Mouse (Mus musculus) embryo, embryonic 10 days (tissue): ENCODE measurements around the gene Upp2.

Experiments
- DNase-seq: peaks from one replicate; pipeline ENCODE4 v3.0.0-alpha.2; 2015; ENCODE audit warnings: low spot score

Upp2 gene

GRCm38 (mm10) chr2:58672520-58672919 lies 105.4 kb downstream of the Upp2 start:
- no peak for DNase-seq

DNA sequence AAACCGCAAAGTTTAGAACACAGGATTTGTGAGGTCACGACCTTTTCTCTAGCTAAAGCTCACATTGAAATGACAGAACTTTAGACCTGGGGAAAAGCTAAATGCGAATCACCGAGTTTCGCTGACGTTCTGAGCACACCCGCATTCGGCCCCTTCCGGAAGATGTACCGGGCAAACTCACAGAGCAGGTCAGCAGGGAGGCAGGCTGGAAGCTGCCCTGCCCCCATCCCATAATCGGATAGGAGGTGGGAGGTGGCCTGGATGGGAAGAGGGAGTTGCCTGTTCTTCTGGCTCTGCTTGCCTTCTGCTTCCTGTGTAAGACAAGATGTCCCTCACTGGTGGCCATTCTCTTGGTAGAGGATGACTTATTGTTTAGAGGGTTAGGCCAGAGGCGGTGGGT lies 112.9 kb downstream of the Upp2 start:
- no peak for DNase-seq

DNA sequence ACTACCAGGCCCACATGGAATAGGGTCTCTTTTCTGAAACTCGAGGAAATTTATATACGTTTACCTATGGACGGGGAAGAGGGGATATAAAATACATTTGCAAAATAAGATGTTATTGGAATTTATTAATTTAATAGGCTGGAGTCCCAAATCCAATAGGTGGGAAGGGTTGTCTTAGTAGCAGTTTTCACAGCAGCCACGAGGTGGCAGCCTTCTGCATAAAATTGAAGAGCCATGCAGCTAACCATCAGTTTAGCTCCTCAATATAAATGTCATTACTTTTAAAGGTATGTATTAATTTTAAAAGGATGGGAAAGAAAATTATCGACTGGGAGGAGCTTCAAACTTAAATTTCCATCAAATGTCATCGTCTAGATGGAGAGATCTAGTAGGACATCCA lies 113.7 kb downstream of the Upp2 start:
- DNase-seq, result peak; percentile 52

GRCm38 (mm10) chr2:58681394-58681793 lies 114.3 kb downstream of the Upp2 start:
- no peak for DNase-seq

DNA sequence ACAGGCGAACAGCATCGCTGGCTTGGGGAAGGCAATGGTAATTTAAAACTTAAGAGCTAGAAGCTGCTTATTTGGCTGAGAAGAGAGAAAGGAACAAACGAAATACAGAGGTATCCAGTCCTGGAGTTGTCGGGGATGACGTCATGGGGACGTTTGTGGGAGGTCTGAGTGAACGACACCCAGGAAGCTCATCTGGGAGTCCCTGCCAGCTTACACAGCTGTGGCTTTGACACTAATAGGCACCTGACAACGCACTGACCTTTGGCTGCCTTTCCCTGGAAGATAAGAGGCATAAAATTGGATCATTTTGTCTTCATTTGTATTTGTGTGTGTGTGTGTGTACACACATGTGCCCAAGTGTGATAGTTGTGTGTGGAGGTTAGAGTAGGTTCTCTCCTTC lies 130.4 kb downstream of the Upp2 start:
- DNase-seq, result no peak

GRCm38 (mm10) chr2:58699931-58700330 lies 132.8 kb downstream of the Upp2 start:
- DNase-seq, result peak; percentile 85

DNA sequence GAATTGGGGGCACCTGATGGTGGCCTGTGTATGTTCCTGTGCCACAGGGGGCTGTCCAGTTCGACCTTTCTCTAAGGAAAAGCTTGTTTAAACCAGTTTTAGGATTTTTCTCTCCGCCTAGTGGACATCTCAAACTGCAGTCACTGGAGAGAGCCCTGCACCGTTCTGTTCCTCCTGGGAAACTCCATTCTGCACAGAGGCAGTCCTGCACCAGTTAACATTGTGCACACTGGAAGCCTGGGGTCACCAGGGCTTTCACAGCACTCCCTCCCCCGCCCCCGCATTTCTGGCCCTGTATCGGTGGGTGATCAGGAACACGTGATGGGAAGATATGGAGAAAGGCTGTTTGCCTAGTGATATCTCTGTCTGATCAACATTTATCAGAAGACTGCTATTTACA lies 133.3 kb downstream of the Upp2 start:
- no peak for DNase-seq

DNA sequence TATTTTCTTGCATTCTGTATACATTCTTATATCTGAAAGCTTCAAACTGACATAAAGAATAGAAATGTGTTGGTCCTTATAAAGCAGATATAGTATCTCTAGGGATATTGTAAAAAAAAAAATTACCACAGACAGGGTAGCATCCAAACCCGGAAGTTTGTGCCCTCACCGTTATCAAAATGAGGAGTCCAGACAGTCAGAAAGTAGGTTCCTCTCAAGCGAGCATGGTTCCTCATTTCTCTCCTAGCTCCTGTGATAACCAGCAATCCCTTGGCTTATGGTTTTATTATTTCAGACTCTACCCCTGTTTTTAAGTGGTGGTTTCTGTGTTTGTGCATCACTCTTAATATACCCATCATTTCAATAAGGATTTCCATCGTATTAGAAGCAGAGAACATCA lies 134.5 kb downstream of the Upp2 start:
- no peak for DNase-seq

- no peak for DNase-seq
Observed at GRCm38 (mm10) chr2:58703226-58703625, 136.1 kb downstream of the Upp2 start.

GRCm38 (mm10) chr2:58703646-58704045 lies 136.5 kb downstream of the Upp2 start:
- DNase-seq, result no peak

DNA sequence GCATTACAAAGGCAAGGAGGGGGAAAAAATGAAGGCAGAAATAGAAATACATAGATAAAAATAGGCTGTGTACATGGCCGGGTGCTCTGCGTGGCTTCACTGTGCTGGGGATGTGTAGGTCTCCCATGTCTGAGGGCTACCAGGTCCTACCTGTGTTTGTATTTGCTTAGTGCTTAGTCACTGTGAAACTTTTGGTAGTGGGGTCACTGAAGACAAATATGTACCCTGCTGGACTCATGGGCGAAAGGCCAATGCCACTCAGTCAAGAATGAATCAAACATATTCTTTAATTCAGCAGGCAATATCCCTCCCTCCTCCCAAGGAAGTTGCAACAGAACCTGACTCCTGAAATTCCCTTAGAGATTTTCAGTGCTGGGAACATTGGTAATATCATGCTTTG lies 137.5 kb downstream of the Upp2 start:
- no peak for DNase-seq

DNA sequence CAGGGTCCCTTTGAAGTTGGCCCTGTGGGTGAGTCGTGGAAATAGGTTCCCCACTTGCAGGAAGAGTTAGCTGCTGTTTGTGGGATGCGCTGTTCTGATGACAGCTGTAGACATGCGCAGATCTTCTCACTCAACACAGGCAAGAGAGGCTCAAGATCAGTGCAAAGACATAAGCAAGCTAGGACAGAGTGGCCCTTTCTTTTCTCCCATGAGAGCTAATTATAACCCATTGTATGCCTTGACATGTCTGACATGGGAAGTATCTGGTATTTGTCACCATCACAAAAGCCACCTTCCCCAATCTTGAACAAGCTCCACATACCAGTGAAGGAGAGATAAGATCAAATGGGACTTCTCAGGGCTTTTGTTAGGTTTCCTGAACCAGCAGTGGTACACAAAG lies 140.6 kb downstream of the Upp2 start:
- DNase-seq, result no peak

- no peak for DNase-seq
Observed at GRCm38 (mm10) chr2:58710234-58710633, 143.1 kb downstream of the Upp2 start.

DNA sequence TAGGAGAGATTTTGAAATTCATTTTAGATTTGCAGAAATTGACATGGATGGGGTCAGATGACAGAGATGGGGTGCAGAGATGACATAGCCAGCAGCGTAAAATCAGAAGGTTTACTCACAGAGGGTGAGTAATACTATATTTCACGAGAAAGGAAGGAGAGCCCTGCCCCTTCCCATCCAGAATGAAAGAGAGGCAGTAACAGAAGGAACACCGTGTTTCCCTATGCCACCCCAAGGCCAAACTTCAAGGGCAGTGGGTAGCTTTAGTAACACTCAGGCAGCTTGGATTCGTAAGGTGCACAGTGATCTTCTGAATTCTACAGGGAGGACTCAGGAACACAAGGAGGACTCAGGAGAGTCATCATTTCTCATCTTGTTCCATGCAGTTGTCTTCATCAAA lies 144.0 kb downstream of the Upp2 start:
- DNase-seq, result no peak

DNA sequence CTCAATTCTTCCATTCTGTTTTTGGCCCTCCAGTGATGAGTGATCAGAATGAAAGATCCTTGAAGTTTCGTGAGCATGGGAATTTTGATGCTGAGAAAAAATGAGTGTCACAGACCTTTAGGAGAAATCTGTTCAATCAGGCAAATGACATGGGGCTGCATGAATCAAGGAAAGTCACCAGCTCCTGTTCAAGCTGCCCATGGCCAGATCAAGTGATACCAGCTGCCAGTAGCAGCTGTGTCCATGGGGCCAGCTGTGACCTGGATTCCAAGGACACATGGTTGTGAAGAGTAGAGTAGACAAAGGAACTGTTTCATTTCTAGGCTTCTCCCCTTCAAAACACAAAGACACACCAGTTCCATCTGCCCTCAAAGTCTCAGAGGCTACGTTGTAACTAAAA lies 144.4 kb downstream of the Upp2 start:
- DNase-seq, result no peak

DNA sequence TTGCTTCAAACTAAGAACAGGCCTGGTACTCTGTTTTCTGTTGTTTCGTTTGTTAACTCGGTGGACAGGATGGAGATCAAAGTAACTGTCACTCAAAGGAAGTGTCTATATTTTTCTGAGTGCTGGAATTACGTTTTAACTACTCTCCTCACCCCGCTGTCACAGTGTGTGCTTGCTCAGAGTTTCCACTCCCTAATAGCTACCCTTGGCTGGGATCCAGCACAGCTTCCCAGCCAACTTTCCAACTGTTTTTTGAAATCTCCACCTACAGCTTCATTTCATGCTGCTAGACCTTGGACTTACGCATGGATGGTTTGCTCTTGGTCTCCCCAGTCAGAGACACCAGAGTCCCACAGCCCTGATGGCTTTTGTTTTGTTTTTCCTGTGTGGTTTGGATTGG lies 144.8 kb downstream of the Upp2 start:
- no peak for DNase-seq

GRCm38 (mm10) chr2:58717898-58718297 lies 150.8 kb downstream of the Upp2 start:
- no peak for DNase-seq

- no peak for DNase-seq
Observed at GRCm38 (mm10) chr2:58737192-58737820, 170.2 kb downstream of the Upp2 start.

DNA sequence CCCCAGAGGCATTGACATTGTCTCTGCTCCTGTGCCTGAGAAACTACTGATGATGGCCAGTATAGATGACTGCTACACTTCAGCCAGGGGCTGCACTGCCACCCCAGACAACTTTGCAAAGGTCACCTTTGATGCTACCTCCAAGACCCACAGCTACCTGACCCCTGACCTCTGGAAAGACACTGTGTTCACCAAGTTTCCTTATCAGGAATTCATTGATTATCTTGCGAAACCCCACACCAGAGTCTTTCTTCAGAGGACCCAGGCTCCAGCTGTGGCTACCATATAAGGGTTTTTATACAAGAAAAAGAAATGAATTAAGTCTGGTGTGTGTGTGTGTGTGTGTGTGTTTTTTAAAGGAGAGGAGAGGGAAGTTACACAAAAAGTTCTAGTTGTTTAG lies 174.1 kb downstream of the Upp2 start:
- no peak for DNase-seq

GRCm38 (mm10) chr2:58742026-58742425 lies 174.9 kb downstream of the Upp2 start:
- DNase-seq, result no peak

DNA sequence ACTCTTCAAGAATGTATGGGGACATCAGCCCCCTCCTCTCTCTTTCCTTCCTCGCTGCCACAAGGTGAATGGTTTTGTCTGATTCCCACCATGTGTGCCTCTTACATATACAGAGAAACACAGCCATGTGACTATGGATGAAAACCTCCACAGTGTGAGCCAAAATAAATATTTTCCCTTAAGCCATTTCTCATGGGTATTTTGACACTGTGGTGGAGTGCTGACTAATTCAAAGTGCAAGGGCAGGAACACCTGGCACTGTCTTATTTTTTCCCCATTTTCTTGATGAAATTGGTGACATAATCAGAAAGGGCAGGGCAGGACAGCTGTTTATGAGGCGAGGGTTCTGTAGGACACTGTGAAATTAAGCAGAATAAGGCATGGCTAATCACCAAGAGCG lies 176.3 kb downstream of the Upp2 start:
- no peak for DNase-seq

GRCm38 (mm10) chr2:58747483-58748229 lies 180.6 kb downstream of the Upp2 start:
- DNase-seq, result no peak

GRCm38 (mm10) chr2:58748296-58748695 lies 181.2 kb downstream of the Upp2 start:
- DNase-seq, result no peak

GRCm38 (mm10) chr2:58752891-58753290 lies 185.8 kb downstream of the Upp2 start:
- DNase-seq, result no peak
